Mouse (Mus musculus): ENCODE measurements around the gene Obscn. TPM values are rescaled to one million over a fixed set of nuclear protein-coding genes. Genes with fewer than 3 reads are reported as not detected.

Gene Obscn
- polyA plus RNA-seq (2012) = 0.23 and 0.43 TPM in 2 replicates

GRCm38 (mm10) chr11:59135904-59136452 lies at the start of gene Obscn:
Obscn (minus strand) TSS chr11:59136402.

GRCm38 (mm10) chr11:59182864-59183331 lies 46.7 kb upstream of the Obscn start, which contains the start of gene Gjc2:
Gjc2 (minus strand) TSS chr11:59183213.

GRCm38 (mm10) chr11:59163255-59164236 lies 27.3 kb upstream of the Obscn start, which contains the start of gene Iba57:
Iba57 (minus strand) TSS chr11:59163739.

GRCm38 (mm10) chr11:58978027-58978705 lies 158.0 kb downstream of the Obscn start, which contains the start of gene Trim11:
Trim11 (plus strand) TSS chr11:58978093.

GRCm38 (mm10) chr11:58954420-58955142 lies 181.6 kb downstream of the Obscn start, which contains the start of the genes Hist3h2a and Trim17:
Hist3h2a (plus strand) TSS chr11:58954685.
Trim17 (plus strand) TSS chr11:58954685.

GRCm38 (mm10) chr11:58948542-58949479 lies 187.4 kb downstream of the Obscn start, which contains the start of gene Hist3h2ba:
Hist3h2ba (plus strand) TSS chr11:58948920.

Other genes starting within 250 kb of the Obscn start
- 1.3 and 1.4 TPM in 2 replicates for gene Zfp39, start 232.2 kb downstream of the Obscn start, polyA plus RNA-seq (2012)
- gene Btnl10, start 218.5 kb downstream of the Obscn start, polyA plus RNA-seq (2012) = 3.1 and 3.4 TPM in 2 replicates
- 297 and 316 TPM in 2 replicates for gene Rnf187, start 197.5 kb downstream of the Obscn start, polyA plus RNA-seq (2012)
- 4.6 and 7.4 TPM in 2 replicates for gene Hist3h2ba, start 187.5 kb downstream of the Obscn start, polyA plus RNA-seq (2012)
- 33.2 and 37.5 TPM in 2 replicates for gene Hist3h2a, start 181.7 kb downstream of the Obscn start, polyA plus RNA-seq (2012)
- 0.24 and 0.28 TPM in 2 replicates for gene Trim17, start 181.7 kb downstream of the Obscn start, polyA plus RNA-seq (2012)
- gene Trim11, start 158.3 kb downstream of the Obscn start, polyA plus RNA-seq (2012) = 55.3 and 59.9 TPM in 2 replicates
- gene Iba57, start 27.3 kb upstream of the Obscn start, polyA plus RNA-seq (2012) = 11.0 and 12.0 TPM in 2 replicates
- 0.06 TPM in 1 of 2 replicates, not detected in the other for gene Gjc2, start 46.8 kb upstream of the Obscn start, polyA plus RNA-seq (2012)
- gene Guk1, start 55.8 kb upstream of the Obscn start, polyA plus RNA-seq (2012) = 99.1 and 101 TPM in 2 replicates
- gene Mrpl55, start 66.1 kb upstream of the Obscn start, polyA plus RNA-seq (2012) = 36.9 and 39.6 TPM in 2 replicates
- 38.4 and 54.5 TPM in 2 replicates for gene 2310033P09Rik, start 71.9 kb upstream of the Obscn start, polyA plus RNA-seq (2012)
- gene Arf1, start 91.9 kb upstream of the Obscn start, polyA plus RNA-seq (2012) = 150 and 169 TPM in 2 replicates
- not detected in 2 replicates for gene Wnt3a, start 154.3 kb upstream of the Obscn start, polyA plus RNA-seq (2012)
- 0.05 and 0.13 TPM in 2 replicates for gene Wnt9a, start 170.5 kb upstream of the Obscn start, polyA plus RNA-seq (2012)
- not detected in 2 replicates for gene Prss38, start 239.3 kb upstream of the Obscn start, polyA plus RNA-seq (2012)

Data from megakaryocyte-erythroid progenitor cell, adult 5 weeks (primary cell).